Mouse (Mus musculus) heart, adult 2 months (tissue): ENCODE results near the gene Flad1. TPM values are rescaled to one million over a fixed set of nuclear protein-coding genes. Genes with fewer than 3 reads are reported as not detected.

Source experiments
- DNase-seq, 2 experiments: peaks; one replicate each; pipeline ENCODE4 v3.0.0; 2021
- H3K27ac ChIP-seq: fragments of 200-600 bp; 2 replicates; pipeline ENCODE4 v1.8.1; 2022
- H3K27me3 ChIP-seq: fragments of 200-500 bp; 2 replicates; pipeline ENCODE4 v1.6.1; 2012; ENCODE audit warnings: mild to moderate bottlenecking, low read length, inconsistent platforms, mixed read lengths; ENCODE audit not compliant: control insufficient read depth, insufficient read depth
- H3K36me3 ChIP-seq: fragments of 200-500 bp; 2 replicates; pipeline ENCODE4 v1.6.1; 2012; ENCODE audit warnings: low read length, inconsistent platforms; ENCODE audit not compliant: control insufficient read depth, insufficient read depth
- H3K4me1 ChIP-seq: fragments of 200-500 bp; 2 replicates; pipeline ENCODE4 v1.6.1; 2011; ENCODE audit warnings: low read length; ENCODE audit not compliant: control insufficient read depth, insufficient read depth
- H3K4me3 ChIP-seq: fragments of 200-600 bp; 2 replicates; pipeline ENCODE4 v1.8.1; 2022
- H3K79me2 ChIP-seq: fragments of 200-500 bp; replicated peaks from 2 replicates; pipeline ENCODE4 v1.6.1; 2012; ENCODE audit warnings: mild to moderate bottlenecking, inconsistent platforms, low read length, moderate library complexity, mixed read lengths; ENCODE audit not compliant: control insufficient read depth, insufficient read depth
- H3K9ac ChIP-seq: fragments of 200-500 bp; 2 replicates; pipeline ENCODE4 v1.6.1; 2012; ENCODE audit warnings: low read depth, mild to moderate bottlenecking, control low read depth, inconsistent platforms, low read length, mixed read lengths
- CTCF ChIP-seq: fragments of 200-600 bp; IDR thresholded peaks from 2 replicates; pipeline ENCODE4 v1.8.1; 2022; ENCODE audit warnings: antibody characterized with exemption, mild to moderate bottlenecking, moderate library complexity
- EP300 ChIP-seq: fragments of 200-500 bp; IDR thresholded peaks from 2 replicates; pipeline ENCODE4 v1.6.1; 2011; ENCODE audit warnings: low read depth, low read length, control low read depth; ENCODE audit not compliant: insufficient read depth
- POLR2A ChIP-seq: fragments of 200-500 bp; IDR thresholded peaks from 2 replicates; pipeline ENCODE4 v1.6.1; 2011; ENCODE audit warnings: mild to moderate bottlenecking, low read depth, low read length, control low read depth; ENCODE audit not compliant: insufficient read depth
- WGBS: fragments of 180-500 bp; shearing (Covaris S2); methylation state at CpG from one replicate; pipeline ENCODE4 v1.1.7; 2018; 5-methylcytosine and 5-hydroxymethylcytosine counted together
- intact Hi-C: fragments of 180-260 bp; cut with DNase I; formaldehyde crosslinking; loops from one replicate; pipeline ENCODE4 v1.15.1; 2025
- polyA plus RNA-seq: library from polyadenylated mRNA; depleted of rRNA; stranded (reverse); fragments of >200 nt; gene quantifications from 2 replicates; pipeline ENCODE4 v1.2.3, GENCODE M21; 2012
- total RNA-seq, 2 experiments: library from RNA; stranded (reverse); gene quantifications; 2 replicates each; pipeline ENCODE4 v1.2.3; 2021

Gene Flad1
- total and polyA plus RNA-seq, 3 experiments: 56.1 to 81.3 (median 59.7) TPM

DNA sequence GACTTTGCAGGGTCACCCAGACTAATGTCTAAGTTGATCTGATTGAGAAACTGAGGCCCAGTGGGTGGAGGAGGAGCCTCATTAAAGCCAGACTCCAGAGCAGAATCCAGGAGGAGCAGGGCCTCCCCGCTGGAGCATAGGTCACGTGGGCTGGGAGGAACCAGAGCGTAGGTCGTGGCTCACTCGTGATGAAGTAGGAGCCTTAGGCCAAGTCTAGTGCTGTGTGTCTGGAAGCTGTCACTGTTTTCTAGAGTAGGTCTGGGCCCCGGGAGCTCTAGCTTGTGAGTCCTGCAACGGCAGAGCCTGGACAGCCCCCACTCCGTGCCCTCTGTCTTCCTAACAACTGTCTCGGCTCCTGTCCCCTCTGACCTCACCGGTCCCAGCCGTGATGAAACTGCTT lies 44.3 kb downstream of the Flad1 start:
- DNase-seq: no peak
- Histone ChIP-seq H3K4me1 (no peaks in the 10 kb centered on the region), H3K4me3 (no peak overlapping the region), H3K27ac (no peak overlapping the region), H3K36me3 (no peaks in the 10 kb centered on the region), H3K27me3 (no peaks in the 10 kb centered on the region), H3K79me2 (no peaks in the 10 kb centered on the region), H3K9ac (no peak overlapping the region)
- intact Hi-C loops: no loop called here
- TF ChIP-seq EP300 (no peak), POLR2A (no peak)
- WGBS: 63% methylated on average over 11 of the region's 11 CpGs

GRCm38 (mm10) chr3:89365486-89366414 lies 45.9 kb downstream of the Flad1 start:
- no peaks in the 10 kb centered on the region for H3K36me3 ChIP-seq
- TF ChIP-seq POLR2A (no peak), EP300 (no peak)
- H3K27me3 ChIP-seq: no peaks in the 10 kb centered on the region
- H3K79me2 ChIP-seq: no peaks in the 10 kb centered on the region
- H3K27ac ChIP-seq: no peak overlapping the region
- no peaks in the 10 kb centered on the region for H3K4me1 ChIP-seq
- no peak overlapping the region for H3K9ac ChIP-seq
- WGBS: 82% methylated on average over 20 of the region's 20 CpGs
- DNase-seq: no peak
- H3K4me3 ChIP-seq: no peak overlapping the region
- intact Hi-C loops: no loop called here

- no peaks in the 10 kb centered on the region for H3K79me2 ChIP-seq
- H3K4me3 ChIP-seq: no peak within 1 kb of the TSS
- 94% methylated on average over 11 of the region's 11 CpGs for WGBS
- intact Hi-C loops: no loop called here
- H3K27ac ChIP-seq: no peak within 1 kb of the TSS
- no peak for TF ChIP-seq POLR2A
- no peak for TF ChIP-seq CTCF
- no peak for TF ChIP-seq EP300
- H3K27me3 ChIP-seq: no peaks in the 10 kb centered on the region
- H3K36me3 ChIP-seq: no peaks in the 10 kb centered on the region
- no peak within 1 kb of the TSS for H3K9ac ChIP-seq
- no peak for DNase-seq
- no peaks in the 10 kb centered on the region for H3K4me1 ChIP-seq
Observed at GRCm38 (mm10) chr3:89365153-89365485, 46.6 kb downstream of the Flad1 start, which contains the start of gene Dcst1. TSS of gene Dcst1 (minus strand) at chr3:89365253.

- Histone ChIP-seq H3K27me3 (no peaks in the 10 kb centered on the region), H3K27ac (no peak overlapping the region), H3K4me1 (no peaks in the 10 kb centered on the region), H3K36me3 (no peaks in the 10 kb centered on the region), H3K4me3 (no peak overlapping the region), H3K79me2 (no peaks in the 10 kb centered on the region), H3K9ac (no peak overlapping the region)
- no peak for DNase-seq
- intact Hi-C loops: no loop called here
- WGBS: 73% methylated on average over 8 of the region's 8 CpGs
- TF ChIP-seq EP300 (no peak), CTCF (no peak), POLR2A (no peak)
Observed at GRCm38 (mm10) chr3:89364631-89365030, 47.0 kb downstream of the Flad1 start.

DNA sequence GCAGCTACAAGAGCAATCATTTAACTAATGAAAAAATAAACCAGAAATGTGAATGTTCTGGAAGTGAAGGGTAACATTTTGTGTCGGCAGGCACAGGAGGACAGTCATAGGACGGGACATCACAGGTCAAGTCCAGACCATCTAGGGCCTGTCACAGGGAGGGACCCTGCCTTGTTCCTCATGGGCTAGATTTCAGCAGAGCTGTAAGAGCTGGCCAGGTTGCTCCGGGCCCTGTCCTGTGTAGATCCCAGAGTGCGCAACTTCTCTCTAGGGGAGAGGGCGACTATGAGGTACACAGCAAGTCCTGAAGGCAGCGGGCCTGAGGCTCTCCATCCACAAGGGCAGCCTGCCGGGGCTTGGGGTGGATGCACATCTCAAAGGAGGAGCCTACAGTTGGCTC lies 50.0 kb downstream of the Flad1 start, which contains the start of gene Dcst2:
Gene Dcst2 (plus strand): TSS at position 301 of the 400 bp plus-strand sequence.
- Histone ChIP-seq H3K27ac (no peak within 1 kb of the TSS), H3K36me3 (no peaks in the 10 kb centered on the region), H3K4me1 (no peaks in the 10 kb centered on the region), H3K27me3 (no peaks in the 10 kb centered on the region), H3K79me2 (no peaks in the 10 kb centered on the region), H3K4me3 (no peak within 1 kb of the TSS), H3K9ac (no peak within 1 kb of the TSS)
- WGBS: 94% methylated on average over 7 of the region's 7 CpGs
- no peak for TF ChIP-seq EP300
- no peak for TF ChIP-seq POLR2A
- no peak for TF ChIP-seq CTCF
- intact Hi-C loops: no loop called here
- no peak for DNase-seq

DNA sequence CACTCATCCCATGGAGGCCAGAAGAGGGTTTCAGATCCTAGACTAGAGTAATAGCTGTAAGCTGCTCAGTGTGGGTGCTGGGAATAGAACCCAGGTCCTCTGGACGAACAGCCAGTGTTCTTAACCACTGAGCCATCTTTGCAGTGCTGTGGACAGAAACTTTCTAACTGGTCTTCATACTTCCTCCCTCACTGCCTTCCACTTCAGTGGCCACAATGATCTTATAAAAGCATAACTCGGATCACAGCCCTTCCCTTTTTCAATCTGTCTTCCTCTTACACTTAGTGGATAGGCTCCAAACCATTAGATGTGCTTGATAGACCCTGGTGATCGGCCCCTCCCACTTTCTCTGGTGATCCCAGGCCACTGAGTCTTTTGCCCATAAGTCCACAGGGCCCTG lies 51.4 kb downstream of the Flad1 start:
- no peak overlapping the region for H3K27ac ChIP-seq
- H3K4me1 ChIP-seq: no peaks in the 10 kb centered on the region
- no peak for DNase-seq
- no peaks in the 10 kb centered on the region for H3K27me3 ChIP-seq
- H3K79me2 ChIP-seq: no peaks in the 10 kb centered on the region
- H3K36me3 ChIP-seq: no peaks in the 10 kb centered on the region
- TF ChIP-seq POLR2A: no peak
- no peak for TF ChIP-seq EP300
- no peak for TF ChIP-seq CTCF
- intact Hi-C loops: no loop called here
- H3K9ac ChIP-seq: no peak overlapping the region
- H3K4me3 ChIP-seq: no peak overlapping the region
- WGBS: 67% methylated on average over 3 of the region's 3 CpGs
